Mouse (Mus musculus) heart, embryonic 14.5 days (tissue): ENCODE measurements at regions not wholly inside any gene's neighbourhood (a gene's known extent, or its start where the extent isn't known, plus 50 kb on each side); places are given as distances from the start of the nearest gene placed in this dataset.
A peak's percentile ranks its signal among the peaks of the same experiment; 100 is the strongest.

Experiments used
- ATAC-seq: fragments of 200-750 bp; cut with Nextera tagmentation; 2 replicates; pipeline ENCODE4 v1.8.0; 2017; ENCODE audit warnings: low read depth, moderate TSS enrichment; ENCODE audit not compliant: insufficient number of reproducible peaks, insufficient read depth, low FRiP score
- H3K27ac ChIP-seq, 2 experiments: fragments of 200-500 bp in 1 of 2; fragments of 300-500 bp in 1 of 2; sonication (generic) in 1 of 2; replicated peaks in 1 of 2; 2 replicates each; pipeline ENCODE4 v1.5.1; 2012 to 2014; ENCODE audit warnings: low read depth in 2 of 2, low read length in 2 of 2, control low read depth in 1 of 2, mild to moderate bottlenecking in 1 of 2, mixed read lengths in 1 of 2; ENCODE audit not compliant: control insufficient read depth in 1 of 2, insufficient read depth in 1 of 2
- H3K27me3 ChIP-seq: fragments of 300-500 bp; sonication (generic); 2 replicates; pipeline ENCODE4 v1.6.1; 2014; ENCODE audit warnings: mild to moderate bottlenecking, low read length, control low read depth; ENCODE audit not compliant: control insufficient read depth, insufficient read depth
- H3K36me3 ChIP-seq: fragments of 300-500 bp; sonication (generic); 2 replicates; pipeline ENCODE4 v1.6.1; 2014; ENCODE audit warnings: mild to moderate bottlenecking, control low read depth, low read length, mixed read lengths; ENCODE audit not compliant: control insufficient read depth, insufficient read depth
- H3K4me1 ChIP-seq, 2 experiments: fragments of 200-500 bp in 1 of 2; fragments of 300-500 bp in 1 of 2; sonication (generic) in 1 of 2; 2 replicates each; pipeline ENCODE4 v1.6.1; 2012 to 2014; ENCODE audit warnings: low read length in 2 of 2, control low read depth in 1 of 2, mixed read lengths in 1 of 2; ENCODE audit not compliant: control insufficient read depth in 2 of 2, insufficient read depth in 2 of 2
- H3K4me2 ChIP-seq: fragments of 300-500 bp; sonication (generic); 2 replicates; pipeline ENCODE4 v1.6.1; 2014; ENCODE audit warnings: mild to moderate bottlenecking, low read length
- H3K4me3 ChIP-seq, 2 experiments: fragments of 200-500 bp in 1 of 2; fragments of 300-500 bp in 1 of 2; sonication (generic) in 1 of 2; 2 replicates each; pipeline ENCODE4 v1.5.1; 2012 to 2014; ENCODE audit warnings: low read length in 2 of 2, mild to moderate bottlenecking in 2 of 2, control low read depth in 1 of 2, low read depth in 1 of 2, moderate library complexity in 1 of 2; ENCODE audit not compliant: control insufficient read depth in 1 of 2, insufficient read depth in 1 of 2
- H3K9ac ChIP-seq: fragments of 300-500 bp; sonication (generic); 2 replicates; pipeline ENCODE4 v1.6.1; 2014; ENCODE audit warnings: mild to moderate bottlenecking, low read length
- H3K9me3 ChIP-seq: fragments of 300-500 bp; sonication (generic); 2 replicates; pipeline ENCODE4 v1.6.1; 2016; ENCODE audit warnings: low read length, control low read depth; ENCODE audit not compliant: control insufficient read depth
- whole genome bisulfite sequencing: fragments of 180-500 bp; shearing (Covaris S2); extraction: QIAGEN DNeasy Blood & Tissue Kit; methylation state at CpG from one replicate; pipeline ENCODE4 v1.1.7; 2014; 5-methylcytosine and 5-hydroxymethylcytosine counted together

- ATAC-seq, result no peak
- H3K9ac ChIP-seq, result no peak overlapping the region
- H3K9me3 ChIP-seq, result 0 out of 2 replicates have a peak, but pooled peaks cover 6% of the 10 kb centered on the region
- H3K4me3 ChIP-seq, result no peak overlapping the region
- peaks cover 3 to 4% of the 10 kb centered on the region in 2 experiments; a peak in 2 of 4 replicates for H3K4me1 ChIP-seq
- no peak overlapping the region for H3K4me2 ChIP-seq
- H3K27ac ChIP-seq, result no peak overlapping the region
- 89% methylated on average over 12 of the region's 12 CpGs for WGBS
- peaks cover 12% of the 10 kb centered on the region; the same call in 1 of the 2 replicates for H3K27me3 ChIP-seq
- no peaks in the 10 kb centered on the region for H3K36me3 ChIP-seq
Measured at GRCm38 (mm10) chr8:25358539-25359165, 534.5 kb upstream of the Adam5 start.

GRCm38 (mm10) chr8:25353822-25354770 lies 529.9 kb upstream of the Adam5 start:
- peaks cover 0 to 4% of the 10 kb centered on the region in 2 experiments; a peak in 1 of 4 replicates for H3K4me1 ChIP-seq
- peak overlapping the region; percentile 35; the same call in 1 of the 2 replicates for H3K9ac ChIP-seq
- H3K36me3 ChIP-seq, result no peaks in the 10 kb centered on the region
- no peak for ATAC-seq
- peaks cover 28% of the 10 kb centered on the region; the same call in 1 of the 2 replicates for H3K27me3 ChIP-seq
- H3K4me3 ChIP-seq, result peak overlapping the region; percentile 21 to 30
- no peak overlapping the region for H3K27ac ChIP-seq
- WGBS, result 9% methylated on average over 27 of the region's 27 CpGs
- peak overlapping the region; percentile 65 for H3K4me2 ChIP-seq
- 0 out of 2 replicates have a peak, but pooled peaks cover 4% of the 10 kb centered on the region for H3K9me3 ChIP-seq

- 0 out of 4 replicates have a peak overlapping the region, but pooled peaks of 1 of the 2 experiments have one; percentile 30 for H3K4me3 ChIP-seq
- no peaks in the 10 kb centered on the region for H3K36me3 ChIP-seq
- ATAC-seq, result no peak
- peaks cover 28% of the 10 kb centered on the region; the same call in 1 of the 2 replicates for H3K27me3 ChIP-seq
- no peak overlapping the region for H3K27ac ChIP-seq
- H3K9me3 ChIP-seq, result 0 out of 2 replicates have a peak, but pooled peaks cover 4% of the 10 kb centered on the region
- no peak overlapping the region for H3K9ac ChIP-seq
- H3K4me1 ChIP-seq, result peaks cover 0 to 4% of the 10 kb centered on the region in 2 experiments; a peak in 1 of 4 replicates
- peak overlapping the region; percentile 65 for H3K4me2 ChIP-seq
- WGBS, result 50% methylated on average over 7 of the region's 7 CpGs
Measured at GRCm38 (mm10) chr8:25353405-25353804, 529.2 kb upstream of the Adam5 start.

- WGBS, result 87% methylated on average over 10 of the region's 10 CpGs
- ATAC-seq, result no peak
- H3K27me3 ChIP-seq, result peaks cover 13% of the 10 kb centered on the region; the same call in 1 of the 2 replicates
Measured at GRCm38 (mm10) chr8:25348003-25348683, 524.0 kb upstream of the Adam5 start.

GRCm38 (mm10) chr8:25343160-25343602 lies 519.0 kb upstream of the Adam5 start:
- Histone ChIP-seq H3K4me3 (no peak overlapping the region), H3K36me3 (no peaks in the 10 kb centered on the region), H3K27me3 (no peaks in the 10 kb centered on the region), H3K27ac (peak overlapping the region; percentile 34 to 35), H3K9ac (no peak overlapping the region), H3K4me1 (peaks cover 0 to 5% of the 10 kb centered on the region in 2 experiments; a peak in 1 of 4 replicates), H3K4me2 (peak overlapping the region; percentile 16; the same call in 1 of the 2 replicates), H3K9me3 (0 out of 2 replicates have a peak, but pooled peaks cover 3% of the 10 kb centered on the region)
- WGBS, result 58% methylated on average over 10 of the region's 10 CpGs
- peak; percentile 79 for ATAC-seq

More at GRCm38 (mm10) chr8:25348003-25348683, 524.0 kb upstream of the Adam5 start:
- 0 out of 2 replicates have a peak, but pooled peaks cover 3% of the 10 kb centered on the region for H3K9me3 ChIP-seq
- H3K36me3 ChIP-seq, result no peaks in the 10 kb centered on the region
- H3K4me1 ChIP-seq, result no peaks in the 10 kb centered on the region
- no peak overlapping the region for H3K27ac ChIP-seq
- H3K4me2 ChIP-seq, result no peak overlapping the region
- no peak overlapping the region for H3K9ac ChIP-seq
- H3K4me3 ChIP-seq, result no peak overlapping the region

- Histone ChIP-seq H3K9me3 (0 out of 2 replicates have a peak, but pooled peaks cover 3% of the 10 kb centered on the region), H3K4me3 (no peak overlapping the region), H3K36me3 (no peaks in the 10 kb centered on the region), H3K27ac (peak overlapping the region; percentile 34 to 35), H3K4me2 (no peak overlapping the region), H3K27me3 (no peaks in the 10 kb centered on the region), H3K4me1 (peaks cover 0 to 5% of the 10 kb centered on the region in 2 experiments; a peak in 1 of 4 replicates), H3K9ac (no peak overlapping the region)
- WGBS, result 75% methylated on average over 5 of the region's 5 CpGs
- ATAC-seq, result no peak
Measured at GRCm38 (mm10) chr8:25342501-25342900, 518.3 kb upstream of the Adam5 start.

GRCm38 (mm10) chr8:25341225-25341624 lies 517.1 kb upstream of the Adam5 start:
- ATAC-seq, result no peak
- Histone ChIP-seq H3K36me3 (no peaks in the 10 kb centered on the region), H3K27ac (no peak overlapping the region), H3K4me3 (no peak overlapping the region), H3K27me3 (no peaks in the 10 kb centered on the region), H3K4me1 (peaks cover 0 to 5% of the 10 kb centered on the region in 2 experiments; a peak in 1 of 4 replicates), H3K4me2 (no peak overlapping the region), H3K9ac (no peak overlapping the region), H3K9me3 (0 out of 2 replicates have a peak, but pooled peaks cover 3% of the 10 kb centered on the region)
- WGBS, result 62% methylated on average over 5 of the region's 5 CpGs
